Mouse (Mus musculus) frontal cortex, adult 2 months (tissue): ENCODE results near the gene Prkg1. TPM values are rescaled to one million over a fixed set of nuclear protein-coding genes. Genes with fewer than 3 reads are reported as not detected.
A peak's percentile ranks its signal among the peaks of the same experiment; 100 is the strongest.
"Not testable (repeated sequence)": the region's sequence is repeated elsewhere in the genome, so short reads cannot be mapped to it uniquely, and the experiment has no call there.

ENCODE experiments used
- DNase-seq, 2 experiments: peaks; one replicate each; pipeline ENCODE4 v3.0.0; 2022; ENCODE audit warnings: low spot score in 1 of 2; ENCODE audit errors: extremely low spot score in 1 of 2
- polyA plus RNA-seq: library from polyadenylated mRNA; depleted of rRNA; stranded (reverse); fragments of >200 nt; gene quantifications from 2 replicates; pipeline ENCODE4 v1.2.3, GENCODE M21; 2012

Prkg1 gene
- polyA plus RNA-seq, 1 experiment: 9.3 TPM

DNA sequence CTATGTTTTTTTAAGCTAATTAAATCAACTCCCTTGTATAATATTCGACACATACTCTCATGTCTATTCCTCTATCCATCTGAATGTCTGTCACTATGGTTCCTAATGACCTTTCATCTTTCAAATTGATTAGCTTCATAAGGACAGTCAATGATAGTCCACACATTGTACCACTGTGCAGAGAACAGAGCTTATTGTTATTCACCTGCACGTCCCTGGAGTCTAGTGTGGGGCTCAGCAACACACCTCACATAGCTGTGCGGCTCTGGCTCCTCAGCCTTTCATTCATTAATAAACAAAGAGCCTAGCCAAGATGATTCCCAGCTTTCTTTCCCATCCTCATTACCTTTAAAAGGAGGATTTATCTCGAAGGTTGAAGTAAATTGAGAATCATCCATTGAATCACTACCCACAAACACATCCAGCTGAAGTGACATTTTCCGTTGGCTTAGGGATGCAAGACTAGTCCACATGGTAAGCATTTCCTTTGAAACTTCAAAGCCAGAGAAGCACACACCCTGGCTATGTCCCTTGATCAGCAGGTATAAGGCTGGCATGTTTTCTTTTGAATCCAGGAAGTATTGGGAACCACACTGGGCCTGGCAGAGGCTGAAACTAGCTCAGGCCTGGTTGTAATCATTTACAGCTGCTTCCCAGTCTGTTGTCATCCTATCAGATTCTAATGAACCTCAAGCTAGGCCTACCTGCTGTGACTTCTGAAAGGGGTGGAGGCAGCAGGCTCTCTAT lies 426.3 kb downstream of the Prkg1 start:
- no peak for DNase-seq

- no peak for DNase-seq
Observed at GRCm38 (mm10) chr19:31337863-31338217, 427.0 kb downstream of the Prkg1 start.

GRCm38 (mm10) chr19:31337163-31337862 lies 427.5 kb downstream of the Prkg1 start:
- no peak for DNase-seq

DNA sequence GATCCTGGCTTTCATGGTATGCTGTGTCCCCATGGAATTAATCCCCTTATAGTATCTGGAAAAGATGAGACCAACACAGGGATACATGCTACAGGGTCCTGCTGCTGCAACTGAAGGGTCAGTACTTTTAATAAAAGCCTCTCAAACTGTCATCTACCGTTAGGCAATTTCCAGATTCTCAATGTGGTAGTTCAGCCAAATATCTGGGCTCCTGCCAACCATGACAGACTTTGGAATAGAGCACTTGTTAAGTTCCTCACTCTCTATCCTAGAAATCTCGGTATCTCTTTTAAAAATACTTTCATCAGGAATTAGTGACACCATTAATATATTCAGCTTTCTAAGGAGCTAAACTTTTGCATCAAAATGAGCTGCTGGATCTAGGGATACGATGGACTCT lies 428.5 kb downstream of the Prkg1 start:
- no peak for DNase-seq

DNA sequence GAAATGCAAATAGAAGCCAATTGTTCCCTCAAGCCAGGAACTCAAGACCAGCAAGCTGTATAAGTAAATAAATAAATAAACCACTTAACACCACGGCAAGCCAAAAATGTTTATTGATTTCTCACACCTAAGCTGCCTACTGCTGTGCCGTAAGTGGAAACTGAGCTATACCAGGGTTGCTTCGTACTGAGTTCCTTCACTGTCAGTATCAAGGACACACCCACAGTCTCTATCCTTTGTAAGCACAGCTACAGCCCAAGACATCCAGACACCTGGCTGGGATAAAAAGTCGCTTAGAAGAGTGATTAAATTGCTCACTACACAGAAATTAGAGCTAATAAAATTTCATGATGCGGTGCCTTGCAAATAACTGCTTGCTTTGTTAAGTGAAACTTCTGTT lies 434.9 kb downstream of the Prkg1 start:
- no peak for DNase-seq

DNA sequence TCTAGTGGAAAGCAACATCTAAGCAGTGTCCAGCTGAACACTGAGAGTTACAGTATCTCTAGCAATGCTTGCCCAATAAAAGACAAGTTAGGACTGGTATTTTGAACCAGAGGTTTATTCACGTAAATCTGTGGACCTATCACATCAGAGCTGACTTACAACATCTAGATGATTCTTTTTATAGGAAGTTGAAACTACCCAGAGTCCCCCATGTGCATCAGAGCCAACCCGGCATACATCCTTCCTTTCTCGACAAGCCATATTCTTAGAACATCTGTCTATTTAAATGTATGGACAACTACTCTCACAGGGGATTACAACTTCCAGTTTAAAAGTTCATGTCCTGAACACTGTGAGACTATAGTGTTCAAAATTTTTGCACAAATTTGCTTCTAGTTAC lies 460.1 kb downstream of the Prkg1 start:
- no peak for DNase-seq

GRCm38 (mm10) chr19:31291231-31291630 lies 473.6 kb downstream of the Prkg1 start:
- DNase-seq: no peak

DNA sequence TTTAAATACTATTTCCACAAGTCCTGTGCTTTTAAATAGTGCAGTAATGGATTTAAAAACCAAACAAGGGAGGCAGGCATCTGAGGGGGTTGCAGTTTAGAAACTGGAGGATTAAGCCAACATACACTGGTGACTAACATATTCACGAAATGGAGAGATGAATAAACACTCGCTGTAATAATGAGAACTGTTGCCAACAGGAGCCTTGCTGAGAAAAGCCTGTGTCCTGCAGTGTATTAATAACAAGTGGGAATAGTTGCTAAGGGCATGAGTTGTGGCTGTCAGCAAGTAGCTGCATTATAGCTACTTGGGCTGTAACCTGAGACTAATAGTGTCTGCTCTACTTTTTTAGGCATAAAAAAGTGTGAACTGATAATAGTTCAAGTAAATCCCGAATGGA lies 480.3 kb downstream of the Prkg1 start:
- DNase-seq: peak in 1 of 2 experiments; percentile 7

DNA sequence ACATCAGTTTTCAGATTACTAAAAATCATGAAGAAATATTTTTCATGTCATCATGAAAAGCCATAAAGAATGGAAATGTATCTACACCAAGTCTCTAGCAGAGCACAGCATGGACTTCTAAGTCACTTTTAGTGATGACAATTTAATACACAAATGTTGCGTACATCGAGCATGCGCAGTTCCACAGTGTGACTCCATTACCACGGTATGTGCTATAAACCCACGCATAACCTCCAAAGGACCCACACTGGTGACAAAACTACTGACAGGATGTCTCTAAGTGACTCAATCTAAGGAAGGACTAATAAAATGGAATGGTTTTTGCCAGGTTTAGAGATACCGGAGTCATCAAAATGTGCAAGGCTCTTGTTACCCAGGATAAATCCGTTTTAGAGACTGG lies 480.7 kb downstream of the Prkg1 start:
- DNase-seq: peak in 1 of 2 experiments; percentile 10

DNA sequence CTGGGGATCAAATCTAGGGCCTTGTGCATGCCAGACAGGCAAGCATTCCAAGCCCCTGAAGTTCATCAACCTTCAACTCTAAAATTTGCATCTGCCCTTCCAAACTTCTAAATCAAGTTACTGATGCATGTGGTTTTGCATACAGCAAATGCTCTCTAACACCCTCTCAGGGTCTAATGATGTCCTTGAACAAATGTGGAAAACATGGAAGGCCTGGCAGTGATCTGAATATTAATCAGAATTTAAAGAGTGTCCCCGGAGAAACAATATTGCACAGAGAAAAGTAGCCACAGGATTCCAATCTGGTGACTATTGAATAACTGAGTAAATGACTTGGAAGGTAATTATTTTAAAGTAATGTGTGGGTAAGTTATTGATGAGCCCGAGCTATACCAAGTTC lies 481.2 kb downstream of the Prkg1 start:
- no peak for DNase-seq

DNA sequence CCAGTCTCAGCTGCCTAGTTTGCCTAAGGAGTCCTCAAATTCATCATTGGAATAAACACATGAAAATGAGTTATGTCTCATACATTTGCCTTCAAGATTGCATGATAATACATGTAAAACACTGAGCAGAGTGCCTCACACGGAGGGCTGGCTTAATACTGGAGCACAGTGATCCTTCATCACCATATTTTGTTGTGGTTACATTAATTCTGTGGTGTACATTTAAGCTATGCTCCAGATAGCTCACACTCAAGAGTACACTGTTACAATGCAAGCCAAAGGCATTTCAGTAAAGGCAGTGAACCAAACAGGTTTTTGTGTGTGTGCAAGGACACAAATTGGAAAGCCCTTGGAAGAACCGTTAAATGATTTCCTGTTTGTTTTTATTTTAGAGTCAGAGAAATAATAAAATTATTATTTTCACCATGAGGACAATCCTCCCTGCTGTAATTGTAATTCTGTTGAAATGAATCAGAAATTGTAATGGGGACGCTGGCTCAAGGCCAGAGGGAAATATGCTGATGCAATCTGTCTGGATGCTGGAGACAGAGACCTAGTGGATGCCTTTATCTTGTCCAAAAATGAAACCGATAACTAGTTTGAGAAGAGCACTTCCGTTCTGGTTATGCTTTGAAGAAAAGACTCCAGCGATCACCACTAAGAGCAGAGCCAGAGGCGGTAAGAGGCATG lies 484.9 kb downstream of the Prkg1 start:
- DNase-seq: peak in 1 of 2 experiments; percentile 40

- DNase-seq: no peak
Observed at GRCm38 (mm10) chr19:31262438-31262837, 502.4 kb downstream of the Prkg1 start.

- no peak for DNase-seq
Observed at GRCm38 (mm10) chr19:31260494-31260893, 504.3 kb downstream of the Prkg1 start.

GRCm38 (mm10) chr19:31255780-31256179 lies 509.1 kb downstream of the Prkg1 start:
- no peak for DNase-seq

GRCm38 (mm10) chr19:31232410-31232809 lies 532.4 kb downstream of the Prkg1 start:
- peak in 1 of 2 experiments; percentile 57 for DNase-seq

GRCm38 (mm10) chr19:31228385-31228784 lies 536.4 kb downstream of the Prkg1 start:
- no peak for DNase-seq

DNA sequence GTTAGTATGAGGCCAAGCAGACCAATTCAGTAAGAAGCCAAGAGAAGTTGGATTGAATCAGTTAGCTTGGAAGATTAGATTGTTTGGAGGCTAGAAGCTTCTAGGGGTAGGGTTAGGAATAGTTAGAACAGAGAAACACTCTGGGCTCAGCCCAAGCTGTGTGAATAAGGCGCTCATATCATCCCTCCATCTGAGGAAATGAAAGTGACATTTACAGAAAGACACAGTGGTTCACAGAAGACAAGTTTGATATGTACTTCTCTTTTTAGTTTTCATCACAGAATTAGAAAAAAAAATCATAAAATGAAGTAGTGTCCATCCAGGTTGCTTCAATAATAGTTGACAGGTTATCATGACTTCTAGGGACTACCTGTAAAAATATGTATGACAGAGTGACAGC lies 541.4 kb downstream of the Prkg1 start:
- no peak for DNase-seq

DNA sequence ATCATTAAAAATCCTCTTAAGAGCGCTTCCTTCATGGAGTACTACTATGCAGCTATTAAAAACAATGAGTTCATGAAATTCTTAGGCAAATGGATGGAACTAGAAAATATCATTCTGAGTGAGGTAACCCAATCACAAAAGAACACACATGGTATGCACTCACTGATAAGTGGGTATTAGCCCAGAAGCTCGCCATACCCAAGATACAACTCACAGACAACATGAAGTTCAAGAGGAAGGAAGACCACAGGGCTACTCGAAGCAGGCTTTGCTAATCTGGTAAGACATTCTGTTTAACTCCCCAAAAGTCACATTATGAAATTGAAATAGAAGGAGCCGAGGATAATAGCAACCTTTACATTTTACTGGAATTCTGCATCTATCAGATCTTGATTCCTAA lies 545.6 kb downstream of the Prkg1 start:
- DNase-seq: not testable (repeated sequence)

- DNase-seq: no peak
Observed at GRCm38 (mm10) chr19:31210850-31211249, 554.0 kb downstream of the Prkg1 start.

DNA sequence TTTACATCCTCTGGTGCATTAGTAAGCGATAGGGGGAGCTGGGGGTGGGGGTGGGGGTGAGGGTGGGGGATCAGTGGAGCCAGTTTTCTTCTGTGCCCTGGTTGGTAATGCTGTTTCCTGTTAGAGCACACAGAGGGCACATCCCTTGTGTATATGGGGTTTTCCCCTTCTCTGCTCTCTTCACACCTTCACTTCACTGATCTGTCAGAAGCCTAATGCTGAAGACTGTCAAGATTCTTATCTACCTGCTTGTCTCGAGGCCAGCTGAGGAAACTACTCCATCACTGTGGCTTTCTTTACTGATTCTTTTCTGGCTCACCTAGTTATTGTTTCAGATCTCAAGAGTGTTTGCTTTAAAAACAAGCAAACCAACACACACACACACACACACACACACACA lies 554.4 kb downstream of the Prkg1 start:
- DNase-seq: no peak

GRCm38 (mm10) chr19:31199583-31199982 lies 565.2 kb downstream of the Prkg1 start:
- no peak for DNase-seq

GRCm38 (mm10) chr19:31198461-31198860 lies 566.4 kb downstream of the Prkg1 start:
- DNase-seq: no peak
